Mouse (Mus musculus) T-helper 1 cell (primary cell): ENCODE results near the gene Pin1rt1.

Experiments used
- in situ Hi-C: fragments of 300-600 bp; cut with MboI, MseI; formaldehyde crosslinking; loops from one replicate; pipeline ENCODE4 v1.15.1; 2025; ENCODE audit warnings: high pct_unique_total_duplicates

The Pin1rt1 gene

DNA sequence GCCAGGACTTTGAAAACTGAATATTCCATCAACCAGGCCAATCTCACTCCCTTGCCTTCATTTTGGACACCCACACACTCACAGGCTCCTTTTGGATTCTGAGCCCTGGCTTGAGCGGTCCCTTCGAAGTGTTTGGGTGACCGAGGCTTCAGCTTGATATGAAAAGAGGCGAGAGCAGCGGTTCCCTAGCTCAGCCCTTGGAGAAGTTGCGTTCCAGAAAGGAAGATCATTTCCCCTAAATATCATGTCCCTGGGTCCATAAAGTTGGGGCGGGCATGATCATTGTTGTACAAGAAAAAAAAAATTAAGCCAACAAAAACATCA lies 3.7 kb downstream of the Pin1rt1 start:
- in situ Hi-C loops = no loop called here

DNA sequence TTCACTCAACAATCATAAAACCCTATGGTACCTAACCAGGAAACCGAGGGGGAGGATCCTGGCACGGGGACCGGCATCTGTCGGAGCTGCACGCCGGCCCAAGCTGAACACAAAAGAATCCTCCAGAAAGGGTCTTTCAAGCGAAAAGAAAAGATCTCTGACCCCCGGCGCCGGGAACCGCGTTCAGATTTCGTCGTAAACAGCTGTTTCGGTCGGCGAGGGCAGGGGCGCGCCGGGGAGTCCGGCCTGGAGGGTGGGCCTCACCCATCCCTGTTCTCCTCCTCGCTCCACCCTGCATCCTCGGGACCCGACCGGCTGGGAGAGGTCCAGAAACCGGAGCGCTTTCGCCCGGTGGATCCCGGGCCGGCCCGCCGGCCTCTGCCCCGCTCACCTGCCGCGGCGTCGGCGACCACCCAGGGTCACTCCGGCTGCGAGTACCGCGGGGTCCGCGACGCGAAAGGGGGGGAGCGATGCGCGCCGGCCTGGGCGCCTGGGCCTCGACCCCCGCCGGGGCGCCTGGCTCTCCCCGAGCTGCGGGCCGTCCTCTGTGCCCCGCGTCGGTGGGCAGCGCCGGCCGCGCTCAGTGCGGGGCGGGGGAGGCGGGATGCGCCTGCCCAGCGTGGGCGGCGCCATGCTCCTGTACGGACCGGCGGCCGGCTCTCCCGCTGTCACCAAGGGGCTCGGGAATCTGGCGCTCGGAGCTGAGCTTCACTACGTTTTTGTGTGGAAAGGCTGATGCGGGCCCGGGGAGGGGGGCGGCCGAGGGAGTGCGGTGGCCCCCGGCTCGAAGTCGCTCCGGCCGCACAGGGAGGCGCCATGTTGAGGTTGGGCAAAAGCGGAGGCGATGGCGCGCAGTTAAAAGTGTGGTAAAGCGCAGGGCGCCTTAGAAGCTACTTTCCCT lies 4.3 kb downstream of the Pin1rt1 start, which contains the start of gene Tcp11l1:
Gene Tcp11l1, minus strand, starts transcription at position 585 of the 901 bp plus-strand sequence.
- in situ Hi-C loops = no loop called here

DNA sequence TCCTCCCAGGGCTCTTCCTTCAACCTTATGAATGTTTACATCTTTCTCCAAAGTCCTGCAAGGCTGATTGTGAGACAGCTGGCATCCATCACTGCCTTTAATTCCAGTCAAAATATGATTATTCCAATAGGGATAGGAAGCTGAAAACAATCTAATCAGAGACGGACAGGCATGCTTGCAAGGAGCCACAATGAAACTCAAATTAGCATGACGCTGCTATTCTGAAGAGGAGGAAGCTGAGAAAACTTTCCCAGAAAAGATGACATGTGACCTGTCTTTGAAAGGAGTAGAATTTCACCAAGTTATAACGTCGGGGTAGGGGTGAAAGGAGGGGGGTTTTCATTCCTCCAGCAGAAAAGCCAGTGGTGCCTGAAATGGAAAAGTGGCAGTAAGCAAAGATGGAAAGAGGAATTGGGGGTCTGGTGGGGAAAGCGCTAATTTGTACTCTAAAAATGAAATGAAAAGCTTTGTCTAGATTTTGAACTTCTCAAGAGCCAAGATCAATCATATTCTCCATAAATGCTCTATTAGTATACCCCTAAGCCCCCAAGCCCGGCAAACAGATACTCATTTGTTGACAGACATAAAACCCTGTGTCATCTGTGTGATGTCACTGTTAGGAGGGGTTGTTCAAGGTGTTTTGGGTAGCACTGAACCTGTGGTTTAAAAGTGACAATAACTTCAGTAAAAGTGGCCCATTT lies 5.4 kb downstream of the Pin1rt1 start:
- in situ Hi-C loops = no loop called here

- in situ Hi-C loops = no loop called here
Measured at GRCm38 (mm10) chr2:104709786-104710337, 6.3 kb downstream of the Pin1rt1 start.

- in situ Hi-C loops = no loop called here
Measured at GRCm38 (mm10) chr2:104704355-104704754, 11.8 kb downstream of the Pin1rt1 start.

- in situ Hi-C loops = no loop called here
Measured at GRCm38 (mm10) chr2:104703158-104703557, 13.0 kb downstream of the Pin1rt1 start.

GRCm38 (mm10) chr2:104699659-104700058 lies 16.5 kb downstream of the Pin1rt1 start:
- in situ Hi-C loops = no loop called here

- in situ Hi-C loops = no loop called here
Measured at GRCm38 (mm10) chr2:104692551-104692950, 23.6 kb downstream of the Pin1rt1 start.

DNA sequence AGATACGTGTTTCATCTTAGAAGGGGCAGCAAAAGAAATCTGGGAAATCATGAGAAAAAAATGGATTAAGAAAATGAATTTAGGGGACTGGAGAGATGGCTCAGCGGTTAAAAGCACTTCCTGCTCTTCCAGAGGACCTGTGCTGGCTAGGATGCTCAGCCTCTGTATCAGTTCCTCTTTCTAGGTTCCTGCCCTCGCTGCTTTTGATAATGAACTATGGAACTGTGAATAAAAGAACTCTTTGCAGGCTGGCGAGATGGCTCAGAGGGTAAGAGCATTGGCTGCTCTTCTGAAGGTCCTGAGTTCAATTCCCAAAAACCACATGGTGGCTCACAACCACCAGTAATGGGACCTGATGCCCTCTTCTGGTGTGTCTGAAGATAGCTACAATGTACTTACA lies 25.5 kb downstream of the Pin1rt1 start:
- in situ Hi-C loops = no loop called here

DNA sequence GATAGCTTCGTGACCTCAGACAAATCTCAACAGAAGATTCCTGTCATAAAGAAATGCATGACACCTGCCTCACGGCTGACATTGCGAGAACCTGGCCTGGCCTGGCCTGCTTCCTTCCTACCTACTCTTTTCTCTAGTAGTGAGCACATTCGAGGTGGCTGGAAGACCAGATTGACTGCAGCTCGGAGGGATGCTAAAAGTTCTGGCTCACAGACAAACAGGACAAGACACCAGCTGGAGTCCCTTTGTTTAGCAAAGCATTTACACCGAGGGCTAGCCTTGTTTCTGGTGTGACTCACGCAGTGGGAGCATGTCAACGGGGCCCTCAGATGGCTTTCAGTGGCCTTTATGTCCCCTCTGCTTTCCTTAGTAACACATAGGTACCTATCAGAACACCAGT lies 27.5 kb downstream of the Pin1rt1 start:
- in situ Hi-C loops = no loop called here

GRCm38 (mm10) chr2:104688321-104688720 lies 27.9 kb downstream of the Pin1rt1 start:
- in situ Hi-C loops = no loop called here

- in situ Hi-C loops = no loop called here
Measured at GRCm38 (mm10) chr2:104687261-104687660, 28.9 kb downstream of the Pin1rt1 start.

DNA sequence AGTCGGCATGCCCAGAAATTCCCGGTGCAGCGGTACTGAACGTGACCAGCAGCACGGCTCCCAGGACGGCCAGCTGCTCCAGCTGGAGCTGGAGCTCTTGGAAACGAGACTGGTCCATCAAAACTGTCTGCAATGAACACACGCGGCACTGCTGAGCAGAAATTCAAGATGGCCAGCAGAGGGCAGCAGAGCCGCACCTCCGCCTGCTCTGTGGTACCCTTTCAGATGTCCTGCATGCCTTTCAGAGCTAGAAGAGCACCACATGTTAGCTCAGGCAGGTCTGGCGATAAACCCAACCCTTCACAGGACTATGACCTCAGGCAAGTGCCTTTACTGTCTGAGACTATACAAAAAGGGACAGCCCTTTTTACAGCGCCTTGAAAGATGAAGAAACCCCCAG lies 30.8 kb downstream of the Pin1rt1 start:
- in situ Hi-C loops = no loop called here

- in situ Hi-C loops = loop anchor here (5.0 kb wide), 1 partner anchor 68 kb away; no protein-coding TSS in a partner anchor
Measured at GRCm38 (mm10) chr2:104684771-104685170, 31.4 kb downstream of the Pin1rt1 start.

GRCm38 (mm10) chr2:104677326-104677725 lies 38.9 kb downstream of the Pin1rt1 start:
- in situ Hi-C loops = no loop called here

- in situ Hi-C loops = no loop called here
Measured at GRCm38 (mm10) chr2:104671724-104672123, 44.5 kb downstream of the Pin1rt1 start.

GRCm38 (mm10) chr2:104669122-104669804 lies 46.9 kb downstream of the Pin1rt1 start:
- in situ Hi-C loops = no loop called here
